Mouse (Mus musculus): ENCODE results near the gene Mrtfb.

Gene Mrtfb

GRCm38 (mm10) chr16:13409530-13410163, 153.4 kb downstream of the Mrtfb start:
- DNase-seq: no peak

GRCm38 (mm10) chr16:13410760-13411159, 154.5 kb downstream of the Mrtfb start:
- no peak for DNase-seq

- no peak for DNase-seq
Observed at GRCm38 (mm10) chr16:13411531-13411930, 155.2 kb downstream of the Mrtfb start.

GRCm38 (mm10) chr16:13414566-13414965, 158.3 kb downstream of the Mrtfb start:
- DNase-seq: no peak

- DNase-seq: no peak
Observed at GRCm38 (mm10) chr16:13414972-13415371, 158.7 kb downstream of the Mrtfb start.

- DNase-seq: no peak
Observed at GRCm38 (mm10) chr16:13415465-13415864, 159.2 kb downstream of the Mrtfb start.

GRCm38 (mm10) chr16:13416465-13416864, 160.2 kb downstream of the Mrtfb start:
- no peak for DNase-seq

GRCm38 (mm10) chr16:13417904-13418303, 161.6 kb downstream of the Mrtfb start:
- no peak for DNase-seq

- no peak for DNase-seq
Observed at GRCm38 (mm10) chr16:13419752-13420151, 163.5 kb downstream of the Mrtfb start.

- no peak for DNase-seq
Observed at GRCm38 (mm10) chr16:13422522-13422921, 166.2 kb downstream of the Mrtfb start.

GRCm38 (mm10) chr16:13423587-13424355, 167.5 kb downstream of the Mrtfb start:
- DNase-seq: no peak

GRCm38 (mm10) chr16:13425804-13426203, 169.5 kb downstream of the Mrtfb start:
- no peak for DNase-seq

- DNase-seq: no peak
Observed at GRCm38 (mm10) chr16:13426831-13427589, 170.7 kb downstream of the Mrtfb start.

- DNase-seq: no peak
Observed at GRCm38 (mm10) chr16:13428077-13428476, 171.8 kb downstream of the Mrtfb start.

- DNase-seq: no peak
Observed at GRCm38 (mm10) chr16:13428806-13429205, 172.5 kb downstream of the Mrtfb start.

- no peak for DNase-seq
Observed at GRCm38 (mm10) chr16:13429921-13430606, 173.8 kb downstream of the Mrtfb start.

- no peak for DNase-seq
Observed at GRCm38 (mm10) chr16:13430940-13431339, 174.7 kb downstream of the Mrtfb start.

GRCm38 (mm10) chr16:13435627-13436026, 179.3 kb downstream of the Mrtfb start:
- DNase-seq: no peak

GRCm38 (mm10) chr16:13437037-13437769, 180.9 kb downstream of the Mrtfb start:
- DNase-seq: peak; percentile 96

GRCm38 (mm10) chr16:13437770-13438372, 181.6 kb downstream of the Mrtfb start:
- peak; percentile 79 for DNase-seq

GRCm38 (mm10) chr16:13440468-13440867, 184.2 kb downstream of the Mrtfb start:
- DNase-seq: peak; percentile 66

GRCm38 (mm10) chr16:13443764-13444163, 187.5 kb downstream of the Mrtfb start:
- peak; percentile 34 for DNase-seq

Measured in liver (tissue).